Mouse (Mus musculus) G1E (cell line): Measurements from ENCODE around the gene Nuak1. TPM values are rescaled to one million over a fixed set of nuclear protein-coding genes. Genes with fewer than 3 reads are reported as not detected.
"Not testable (repeated sequence)": the region's sequence is repeated elsewhere in the genome, so short reads cannot be mapped to it uniquely, and the experiment has no call there.

ENCODE experiments used
- ATAC-seq: 2 replicates; pipeline ENCODE4 v1.8.0; 2016; ENCODE audit warnings: mild to moderate bottlenecking; ENCODE audit not compliant: insufficient number of reproducible peaks, poor library complexity, low FRiP score, severe bottlenecking; ENCODE audit errors: extremely low read depth
- DNase-seq: peaks from one replicate; pipeline ENCODE4 v3.0.0; 2012; ENCODE audit warnings: low spot score
- H3K27me3 ChIP-seq: 2 replicates; pipeline ENCODE4 v1.6.1; 2012; ENCODE audit warnings: mild to moderate bottlenecking, low read length, inconsistent platforms; ENCODE audit not compliant: insufficient read depth
- H3K36me3 ChIP-seq: replicated peaks from 2 replicates; pipeline ENCODE3; 2012; ENCODE audit warnings: mild to moderate bottlenecking, inconsistent platforms
- H3K4me1 ChIP-seq: 2 replicates; pipeline ENCODE4 v1.6.1; 2012; ENCODE audit warnings: low read depth, low read length, inconsistent platforms, mixed read lengths; ENCODE audit not compliant: insufficient read depth
- H3K4me3 ChIP-seq: 2 replicates; pipeline ENCODE4 v1.5.1; 2012; ENCODE audit warnings: low read depth, mild to moderate bottlenecking, inconsistent platforms, low read length, moderate library complexity, mixed read lengths
- H3K9me3 ChIP-seq: replicated peaks from 2 replicates; pipeline ENCODE4 v1.6.1; 2012; ENCODE audit warnings: inconsistent platforms
- CTCF ChIP-seq: IDR thresholded peaks from 2 replicates; pipeline ENCODE4 v1.5.1; 2012; ENCODE audit warnings: low read depth, low read length, inconsistent platforms, mixed read lengths
- GATA1 ChIP-seq: IDR thresholded peaks from 2 replicates; pipeline ENCODE4 v1.6.1; 2012; ENCODE audit warnings: borderline replicate concordance, low read length, inconsistent platforms, mixed read lengths
- GATA2 ChIP-seq: IDR thresholded peaks from 2 replicates; pipeline ENCODE4 v1.6.1; 2012; ENCODE audit warnings: low read depth, low read length, inconsistent platforms, borderline replicate concordance
- POLR2AphosphoS5 ChIP-seq: IDR thresholded peaks from 2 replicates; pipeline ENCODE4 v1.6.1; 2012; ENCODE audit warnings: low read depth, low read length, inconsistent platforms; ENCODE audit not compliant: insufficient replicate concordance
- TAL1 ChIP-seq: conservative IDR thresholded peaks from 2 replicates; pipeline ENCODE4 v1.6.1; 2012; ENCODE audit warnings: low read depth, low read length, inconsistent platforms, mixed read lengths
- polyA plus RNA-seq: library from polyadenylated mRNA; stranded (reverse); fragments of >175 nt; gene quantifications from 2 replicates; pipeline ENCODE4 v1.2.3, GENCODE M21; 2012
- total RNA-seq, 2 experiments: library from RNA; stranded (forward) in 1 of 2; stranded (reverse) in 1 of 2; fragments of 200-1000 nt in 1 of 2; fragments of >200 nt in 1 of 2; fragmentation: Nextera tagmentation in 1 of 2; gene quantifications; 2 replicates each; pipeline ENCODE4 v1.2.3; 2014 to 2017

Nuak1 gene
- total RNA-seq (2014; fragmentation: Nextera tagmentation) (not detected in 2 replicates), total RNA-seq (2017) (0.11 TPM in 1 of 2 replicates, not detected in the other), polyA plus RNA-seq (not detected in 2 replicates)

DNA sequence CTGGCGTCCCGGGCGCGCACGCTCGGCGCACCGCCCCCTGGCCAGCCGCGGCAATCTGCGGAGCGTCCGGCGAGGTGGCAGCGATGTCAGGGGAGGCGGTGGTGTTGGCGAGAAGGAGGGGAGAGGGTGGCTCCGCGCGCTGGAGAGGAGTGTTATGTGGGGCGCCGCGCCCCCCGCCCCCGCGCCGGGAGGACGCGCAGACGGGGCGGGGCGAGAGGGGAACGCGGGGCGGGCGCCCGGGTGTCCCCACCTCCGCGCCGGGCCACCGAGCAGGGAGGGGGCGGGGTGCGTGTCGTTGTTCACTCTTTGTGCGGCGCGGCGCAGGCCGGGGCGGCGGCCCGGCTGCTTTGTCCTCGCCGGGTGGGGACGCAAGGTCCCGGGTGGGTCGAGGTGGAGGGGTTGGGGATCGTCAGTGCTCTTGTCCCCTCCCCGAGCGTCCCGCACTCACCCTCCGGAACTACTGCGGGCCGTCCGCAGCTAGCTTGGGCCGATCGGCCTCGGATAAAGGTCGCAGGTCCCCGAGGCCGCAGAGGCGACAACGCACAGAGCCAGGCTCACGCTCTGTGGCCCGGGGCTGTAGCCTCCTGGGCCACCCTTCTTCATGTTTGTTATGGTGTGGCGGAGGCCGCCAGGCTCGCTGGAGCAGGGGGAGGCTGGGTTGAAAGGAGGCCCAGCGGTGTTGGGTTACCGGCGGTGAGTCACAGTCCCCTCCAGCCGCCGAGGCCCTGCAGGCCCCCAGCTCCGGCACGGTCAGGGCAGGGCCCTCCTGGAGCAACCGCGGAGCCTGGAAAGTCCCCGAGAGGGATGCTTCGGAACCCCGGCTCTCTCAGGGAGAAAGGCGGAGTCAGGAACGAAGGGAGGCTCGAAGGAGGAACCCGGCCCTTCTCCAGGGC lies at the start of gene Nuak1:
TSS of gene Nuak1 (minus strand) at position 57 of the 893 bp plus-strand sequence.
- no peak for DNase-seq
- peak within 1 kb of the TSS; percentile 13; the same call in 1 of the 2 replicates for H3K4me3 ChIP-seq
- H3K4me1 ChIP-seq, result no peaks in the 10 kb centered on the region
- H3K9me3 ChIP-seq, result peaks cover 49% of the 10 kb centered on the region
- ATAC-seq, result no peak
- H3K27me3 ChIP-seq, result no peaks in the 10 kb centered on the region; the same call in 1 of the 2 replicates
- no peaks in the 10 kb centered on the region for H3K36me3 ChIP-seq
- no peak for TF ChIP-seq TAL1
- TF ChIP-seq GATA1, result no peak
- no peak for TF ChIP-seq CTCF
- no peak for TF ChIP-seq POLR2AphosphoS5
- no peak for TF ChIP-seq GATA2

DNA sequence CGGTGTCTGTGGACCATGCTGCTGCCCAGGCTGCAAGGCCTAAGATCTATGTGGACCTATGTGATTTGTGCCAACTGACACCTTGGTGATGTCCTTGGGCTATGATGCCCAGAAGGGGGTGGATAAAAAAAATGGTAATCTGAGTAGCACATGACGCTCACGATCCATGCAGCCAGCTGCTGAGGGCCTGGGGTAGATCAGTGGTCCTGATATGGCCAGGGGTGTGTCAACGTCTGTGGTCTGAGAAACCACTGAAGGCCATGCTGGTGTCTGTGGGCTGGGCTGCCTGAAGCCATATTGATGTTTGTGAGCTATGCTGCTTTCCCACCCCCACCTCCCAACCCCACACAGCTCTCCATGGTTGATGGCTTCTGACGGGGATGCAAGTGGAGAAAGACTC lies 49.7 kb upstream of the Nuak1 start:
- ATAC-seq, result no peak
- H3K4me1 ChIP-seq, result peaks cover 5% of the 10 kb centered on the region; the same call in 1 of the 2 replicates
- no peak for DNase-seq
- H3K4me3 ChIP-seq, result no peak overlapping the region
- TF ChIP-seq CTCF, result no peak
- TF ChIP-seq GATA1, result no peak
- no peak for TF ChIP-seq POLR2AphosphoS5
- no peak for TF ChIP-seq TAL1
- TF ChIP-seq GATA2, result no peak
- no peaks in the 10 kb centered on the region for H3K9me3 ChIP-seq
- H3K27me3 ChIP-seq, result no peaks in the 10 kb centered on the region; the same call in 1 of the 2 replicates
- H3K36me3 ChIP-seq, result no peaks in the 10 kb centered on the region

DNA sequence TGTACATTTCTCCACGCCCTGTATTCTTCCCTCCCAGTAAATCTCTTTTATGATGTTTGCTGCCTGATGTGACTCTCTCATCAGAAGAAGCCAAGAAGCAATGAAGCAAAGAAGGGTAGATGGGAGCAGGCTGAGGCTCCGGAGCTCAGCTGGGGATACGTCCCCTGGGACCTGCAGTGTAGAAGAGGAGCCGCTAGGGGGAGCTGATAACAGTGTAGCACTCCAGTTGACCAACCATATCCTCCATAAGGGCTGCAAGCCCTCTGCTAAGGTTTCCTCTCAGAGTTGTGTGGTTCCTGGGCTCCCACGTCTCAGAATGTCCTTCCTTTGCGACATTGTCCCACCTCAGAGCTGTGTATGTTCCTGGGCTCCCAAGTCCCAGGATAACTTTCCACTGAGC lies 47.9 kb upstream of the Nuak1 start:
- no peaks in the 10 kb centered on the region for H3K9me3 ChIP-seq
- no peak for TF ChIP-seq GATA1
- TF ChIP-seq TAL1, result no peak
- TF ChIP-seq GATA2, result no peak
- TF ChIP-seq CTCF, result peak; percentile 76
- no peak for TF ChIP-seq POLR2AphosphoS5
- H3K4me1 ChIP-seq, result peaks cover 5% of the 10 kb centered on the region; the same call in 1 of the 2 replicates
- DNase-seq (peak; percentile 15), ATAC-seq (no peak)
- no peaks in the 10 kb centered on the region for H3K36me3 ChIP-seq
- no peaks in the 10 kb centered on the region; the same call in 1 of the 2 replicates for H3K27me3 ChIP-seq
- H3K4me3 ChIP-seq, result no peak overlapping the region

DNA sequence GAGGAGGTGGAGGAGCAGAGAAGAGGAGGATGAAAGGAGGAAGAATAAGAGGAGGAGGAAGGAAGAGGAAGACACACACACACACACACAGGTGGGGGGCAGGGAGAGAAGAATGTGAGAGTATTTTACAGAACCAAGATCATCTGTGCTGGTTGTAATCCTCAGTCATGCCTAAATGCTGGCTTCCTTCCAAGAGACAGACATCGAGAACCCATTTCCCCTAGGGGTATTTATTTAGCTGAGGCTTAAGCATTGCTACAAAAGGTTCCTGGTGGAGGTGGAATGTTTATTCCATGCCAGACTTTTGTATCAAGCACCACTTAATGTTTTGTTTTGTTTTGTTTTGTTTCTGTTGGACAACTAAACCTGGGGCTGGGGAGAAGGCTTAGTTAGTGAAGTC lies 44.3 kb upstream of the Nuak1 start:
- H3K4me3 ChIP-seq, result no peak overlapping the region
- H3K36me3 ChIP-seq, result no peaks in the 10 kb centered on the region
- H3K4me1 ChIP-seq, result no peaks in the 10 kb centered on the region
- no peak for ATAC-seq
- H3K9me3 ChIP-seq, result no peaks in the 10 kb centered on the region
- no peaks in the 10 kb centered on the region for H3K27me3 ChIP-seq
- DNase-seq, result no peak
- no peak for TF ChIP-seq GATA1
- TF ChIP-seq TAL1, result no peak
- TF ChIP-seq CTCF, result no peak
- no peak for TF ChIP-seq POLR2AphosphoS5
- TF ChIP-seq GATA2, result no peak

DNA sequence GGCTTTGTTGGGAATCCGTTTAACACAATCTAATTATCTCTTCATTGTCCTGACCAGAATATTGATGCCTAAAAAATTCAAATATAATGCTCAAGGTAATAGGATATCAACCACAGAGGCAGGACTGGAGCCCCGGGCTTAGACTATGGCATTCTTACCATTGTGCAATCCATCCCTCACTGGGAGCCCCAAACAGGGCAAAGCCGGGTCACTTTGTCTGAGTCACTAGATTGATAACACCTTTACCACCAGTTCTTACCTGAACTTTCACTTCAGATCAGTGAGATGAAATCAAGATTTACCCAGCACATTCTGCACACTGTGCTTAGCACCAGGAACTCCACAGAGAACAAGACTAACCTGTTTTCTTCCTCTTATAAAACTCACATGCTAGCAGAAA lies 43.2 kb upstream of the Nuak1 start:
- Histone ChIP-seq H3K9me3 (no peaks in the 10 kb centered on the region), H3K36me3 (no peaks in the 10 kb centered on the region), H3K27me3 (no peaks in the 10 kb centered on the region), H3K4me1 (no peaks in the 10 kb centered on the region), H3K4me3 (no peak overlapping the region)
- TF ChIP-seq GATA1 (no peak), POLR2AphosphoS5 (no peak), CTCF (no peak), GATA2 (no peak)
- DNase-seq, result no peak
- no peak for ATAC-seq

GRCm38 (mm10) chr10:84483069-84483468 lies 42.7 kb upstream of the Nuak1 start:
- Histone ChIP-seq H3K9me3 (no peaks in the 10 kb centered on the region), H3K36me3 (no peaks in the 10 kb centered on the region), H3K4me3 (no peak overlapping the region), H3K27me3 (no peaks in the 10 kb centered on the region), H3K4me1 (no peaks in the 10 kb centered on the region)
- ATAC-seq (no peak), DNase-seq (no peak)
- no peak for TF ChIP-seq GATA1
- no peak for TF ChIP-seq CTCF

- not testable (repeated sequence) for H3K4me3 ChIP-seq, ATAC-seq
Observed at GRCm38 (mm10) chr10:84482418-84482817, 42.0 kb upstream of the Nuak1 start.

More at GRCm38 (mm10) chr10:84482418-84482817, 42.0 kb upstream of the Nuak1 start:
- H3K27me3 ChIP-seq, DNase-seq, H3K36me3 ChIP-seq, H3K4me1 ChIP-seq, H3K9me3 ChIP-seq: not testable (repeated sequence)
